Mouse (Mus musculus): Measurements from ENCODE around the gene Esrrg.

DNA sequence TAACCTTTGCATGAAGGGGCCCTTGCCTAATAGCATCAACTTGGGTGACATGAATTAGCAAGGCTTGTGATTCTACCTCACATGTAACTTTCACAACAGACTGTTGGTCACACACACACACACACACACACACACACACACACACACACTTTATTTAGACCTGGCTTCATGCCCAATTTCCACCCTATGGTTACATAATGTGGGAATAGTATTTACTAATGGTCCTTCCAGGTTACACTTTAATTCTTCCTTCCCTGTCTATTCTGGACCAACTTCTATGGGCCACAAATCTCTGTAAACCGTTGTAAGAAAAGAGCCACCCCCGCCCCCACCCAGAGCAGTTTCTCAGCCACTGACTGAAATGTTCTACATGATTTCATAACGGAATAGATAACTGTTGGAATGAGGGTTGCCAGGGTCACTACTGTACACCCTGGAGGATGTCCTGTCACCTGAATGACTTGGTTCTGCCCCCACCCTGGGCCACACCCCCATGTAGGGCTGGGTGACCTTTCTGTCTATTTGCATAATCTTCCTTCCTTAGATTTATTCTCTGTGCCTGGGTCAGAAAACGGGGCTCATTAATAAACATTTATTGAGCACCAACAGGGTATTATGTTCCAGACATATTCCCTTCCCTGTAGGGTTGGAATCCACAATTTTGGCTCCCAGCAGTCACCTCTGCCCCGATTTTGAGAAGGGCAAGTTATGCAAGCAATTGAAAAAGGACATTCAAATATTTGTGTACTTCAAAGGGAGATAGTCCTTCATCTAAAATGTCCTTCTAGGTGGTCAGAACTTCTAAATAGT, 154.3 kb downstream of the Esrrg start:
- no peak for TF ChIP-seq CTCF (IDR thresholded peaks at IDR 0.05; ENCODE audit: extremely low read depth, insufficient read depth, insufficient read length, insufficient replicate concordance)
- TF ChIP-seq POLR2A (IDR thresholded peaks at IDR 0.05; ENCODE audit: low read depth, low read length), result no peak
